Mouse (Mus musculus) thymus, adult 2 months (tissue): ENCODE data around the gene Nrsn2. TPM values are rescaled to one million over a fixed set of nuclear protein-coding genes. Genes with fewer than 3 reads are reported as not detected.

Source experiments
- DNase-seq: peaks from one replicate; pipeline ENCODE4 v3.0.0; 2021
- H3K27ac ChIP-seq: fragments of 200-500 bp; 2 replicates; pipeline ENCODE4 v1.5.1; 2012; ENCODE audit warnings: low read length, control low read depth; ENCODE audit not compliant: control insufficient read depth, insufficient read depth
- H3K27me3 ChIP-seq: fragments of 200-500 bp; 2 replicates; pipeline ENCODE4 v1.6.1; 2012; ENCODE audit warnings: mild to moderate bottlenecking, low read length, moderate library complexity, mixed read lengths; ENCODE audit not compliant: control insufficient read depth, insufficient read depth
- H3K36me3 ChIP-seq: fragments of 200-500 bp; 2 replicates; pipeline ENCODE4 v1.6.1; 2012; ENCODE audit warnings: mild to moderate bottlenecking, low read length, moderate library complexity; ENCODE audit not compliant: control insufficient read depth, insufficient read depth
- H3K4me1 ChIP-seq: fragments of 200-500 bp; replicated peaks from 2 replicates; pipeline ENCODE4 v1.6.1; 2012; ENCODE audit warnings: low read length; ENCODE audit not compliant: control insufficient read depth, insufficient read depth
- H3K4me3 ChIP-seq: fragments of 200-500 bp; 2 replicates; pipeline ENCODE4 v1.5.1; 2012; ENCODE audit warnings: mild to moderate bottlenecking, low read length, control low read depth, moderate library complexity; ENCODE audit not compliant: control insufficient read depth, insufficient read depth
- CTCF ChIP-seq: fragments of 200-500 bp; IDR thresholded peaks from 2 replicates; pipeline ENCODE4 v1.5.1; 2012; ENCODE audit warnings: mild to moderate bottlenecking, control low read depth, low read length, moderate library complexity, borderline replicate concordance; ENCODE audit not compliant: control insufficient read depth, poor library complexity, insufficient read depth; ENCODE audit errors: extremely low read depth
- POLR2A ChIP-seq: fragments of 200-500 bp; IDR thresholded peaks from 2 replicates; pipeline ENCODE4 v1.6.1; 2012; ENCODE audit warnings: mild to moderate bottlenecking, low read length, control low read depth, moderate library complexity; ENCODE audit not compliant: control insufficient read depth, poor library complexity, insufficient read depth; ENCODE audit errors: extremely low read depth
- WGBS: fragments of 180-500 bp; shearing (Covaris S2); methylation state at CpG from one replicate; pipeline ENCODE4 v1.1.7; 2018; 5-methylcytosine and 5-hydroxymethylcytosine counted together
- polyA plus RNA-seq: library from polyadenylated mRNA; depleted of rRNA; stranded (reverse); fragments of >200 nt; gene quantifications from 2 replicates; pipeline ENCODE4 v1.2.3, GENCODE M21; 2012; rRNA removed

Nrsn2 gene
- polyA plus RNA-seq, 1 experiment, result 0.07 TPM

DNA sequence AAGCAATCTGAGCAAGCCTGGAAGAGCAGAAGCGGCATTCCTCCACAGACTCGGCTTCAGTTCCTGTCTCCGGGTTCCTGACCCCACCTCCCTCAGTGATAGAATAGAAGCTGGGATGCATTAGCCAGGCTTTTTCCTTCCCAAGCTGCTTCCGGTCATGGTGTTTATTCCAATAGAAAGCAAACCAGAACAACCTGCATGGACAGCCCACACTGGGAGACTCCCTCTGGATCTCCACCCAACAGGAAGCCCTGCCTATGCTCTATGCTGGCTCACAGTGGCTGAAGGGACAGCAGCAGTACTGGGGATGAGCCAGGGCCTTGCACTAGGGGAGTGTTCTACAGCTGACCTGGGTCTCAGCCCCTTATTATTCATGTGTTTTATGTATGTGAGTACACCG is 48.5 kb downstream of the Nrsn2 start:
- no peak overlapping the region for H3K4me3 ChIP-seq
- H3K27ac ChIP-seq, result no peak overlapping the region

GRCm38 (mm10) chr2:152326654-152327053 is 49.8 kb downstream of the Nrsn2 start:
- Histone ChIP-seq H3K4me1 (peaks cover 10% of the 10 kb centered on the region), H3K27me3 (no peaks in the 10 kb centered on the region), H3K36me3 (peaks cover 48% of the 10 kb centered on the region), H3K27ac (no peak overlapping the region), H3K4me3 (no peak overlapping the region)
- WGBS, result 94% methylated on average over 8 of the region's 8 CpGs
- no peak for TF ChIP-seq CTCF
- TF ChIP-seq POLR2A, result no peak
- no peak for DNase-seq

More for the DNA sequence above, 48.5 kb downstream of the Nrsn2 start:
- peaks cover 10% of the 10 kb centered on the region for H3K4me1 ChIP-seq
- H3K36me3 ChIP-seq, result peaks cover 42% of the 10 kb centered on the region
- 88% methylated on average over 5 of the region's 5 CpGs for WGBS
- DNase-seq, result no peak
- no peaks in the 10 kb centered on the region for H3K27me3 ChIP-seq
- no peak for TF ChIP-seq POLR2A
- TF ChIP-seq CTCF, result no peak

DNA sequence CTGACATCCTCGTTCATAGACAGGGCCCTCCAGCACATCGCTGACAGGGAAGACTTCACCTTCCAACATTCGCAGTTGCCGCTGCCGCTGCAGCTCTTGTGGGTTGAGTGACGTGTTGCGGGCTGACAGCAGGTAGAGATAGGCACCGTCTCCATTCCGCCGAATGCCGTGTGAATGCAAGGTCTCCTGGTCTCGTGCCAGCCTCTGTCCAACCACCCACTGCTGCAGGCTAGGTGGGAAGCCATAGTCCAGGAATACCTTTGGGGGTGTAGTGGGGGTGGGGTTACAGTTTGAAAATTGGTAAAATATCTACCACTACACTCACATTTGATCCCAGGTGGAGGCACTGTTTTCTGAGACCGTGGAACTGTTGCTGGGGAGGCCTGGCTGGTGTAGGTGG is 50.3 kb downstream of the Nrsn2 start:
- WGBS, result 95% methylated on average over 13 of the region's 13 CpGs
- Histone ChIP-seq H3K36me3 (peaks cover 48% of the 10 kb centered on the region), H3K27me3 (no peaks in the 10 kb centered on the region), H3K27ac (no peak overlapping the region), H3K4me1 (peaks cover 8% of the 10 kb centered on the region), H3K4me3 (no peak overlapping the region)
- no peak for TF ChIP-seq CTCF
- TF ChIP-seq POLR2A, result no peak
- no peak for DNase-seq

GRCm38 (mm10) chr2:152324842-152325241 is 51.6 kb downstream of the Nrsn2 start:
- TF ChIP-seq POLR2A (no peak), CTCF (no peak)
- Histone ChIP-seq H3K36me3 (peaks cover 48% of the 10 kb centered on the region), H3K4me3 (no peak overlapping the region), H3K27me3 (no peaks in the 10 kb centered on the region), H3K4me1 (no peaks in the 10 kb centered on the region), H3K27ac (no peak overlapping the region)
- DNase-seq, result no peak
- WGBS, result 96% methylated on average over 3 of the region's 3 CpGs

DNA sequence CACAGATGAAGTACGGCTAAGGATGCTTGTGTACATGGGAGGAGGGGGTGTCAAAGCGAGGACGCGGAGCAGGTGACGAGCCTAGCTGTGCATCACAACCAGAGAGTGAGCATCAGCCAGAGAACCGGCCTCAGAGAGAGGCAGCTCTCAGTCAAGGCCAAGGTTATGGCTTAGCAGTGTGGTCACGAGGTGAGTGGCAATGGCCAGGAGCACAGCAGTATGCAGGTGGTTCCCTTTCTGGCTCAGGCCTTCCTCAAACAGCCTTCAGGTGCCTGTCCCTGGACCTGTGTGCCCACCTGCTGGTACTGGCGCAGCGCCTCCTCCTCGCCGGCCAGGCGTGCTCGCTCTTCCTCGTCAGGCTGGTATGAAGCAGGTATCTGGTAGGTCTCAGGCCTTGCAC is 52.5 kb downstream of the Nrsn2 start:
- Histone ChIP-seq H3K4me1 (no peaks in the 10 kb centered on the region), H3K27me3 (no peaks in the 10 kb centered on the region), H3K27ac (no peak overlapping the region), H3K4me3 (no peak overlapping the region), H3K36me3 (peaks cover 50% of the 10 kb centered on the region)
- no peak for TF ChIP-seq POLR2A
- no peak for TF ChIP-seq CTCF
- DNase-seq, result no peak
- 96% methylated on average over 14 of the region's 14 CpGs for WGBS

- TF ChIP-seq CTCF (no peak), POLR2A (no peak)
- no peak overlapping the region for H3K27ac ChIP-seq
- H3K4me3 ChIP-seq, result no peak overlapping the region
- no peak for DNase-seq
- no peaks in the 10 kb centered on the region for H3K4me1 ChIP-seq
- H3K27me3 ChIP-seq, result no peaks in the 10 kb centered on the region
- H3K36me3 ChIP-seq, result peaks cover 59% of the 10 kb centered on the region
- 98% methylated on average over 6 of the region's 6 CpGs for WGBS
Observed at GRCm38 (mm10) chr2:152322198-152322597, 54.2 kb downstream of the Nrsn2 start.

DNA sequence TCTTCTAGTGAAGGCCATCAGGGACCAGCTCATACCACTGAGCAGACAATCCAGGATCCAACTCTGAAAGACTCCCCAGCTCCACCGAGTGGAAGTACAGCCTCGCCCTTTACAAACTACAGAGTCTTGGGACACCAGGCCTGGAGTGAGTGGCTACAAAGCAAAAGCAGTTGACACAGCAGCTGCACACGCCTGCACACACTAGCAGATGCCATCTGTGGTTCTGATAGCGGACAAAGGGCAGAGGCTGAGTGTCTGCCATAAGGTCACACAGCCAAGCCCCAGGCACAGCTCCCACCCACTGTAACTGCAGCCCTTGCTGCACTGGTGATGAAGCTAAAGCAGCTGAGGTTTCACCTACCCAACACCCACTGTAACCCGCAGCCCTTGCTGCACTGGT is 54.9 kb downstream of the Nrsn2 start:
- no peak for DNase-seq
- Histone ChIP-seq H3K27me3 (no peaks in the 10 kb centered on the region), H3K4me3 (no peak overlapping the region), H3K4me1 (no peaks in the 10 kb centered on the region), H3K36me3 (peaks cover 59% of the 10 kb centered on the region), H3K27ac (no peak overlapping the region)
- no peak for TF ChIP-seq CTCF
- TF ChIP-seq POLR2A, result no peak
- 97% methylated on average over 5 of the region's 5 CpGs for WGBS

Other genes starting within 250 kb of the Nrsn2 start
- 3.4 and 5.0 TPM in 2 replicates for gene Tcf15, start 233.1 kb downstream of the Nrsn2 start, polyA plus RNA-seq
- gene Csnk2a1, start 149.8 kb downstream of the Nrsn2 start, polyA plus RNA-seq, result 34.3 and 36.1 TPM in 2 replicates
- gene Tbc1d20, start 82.8 kb downstream of the Nrsn2 start, polyA plus RNA-seq, result 69.7 and 78.2 TPM in 2 replicates
- 688 and 743 TPM in 2 replicates for gene Rbck1, start 44.0 kb downstream of the Nrsn2 start, polyA plus RNA-seq
- gene Trib3, start 32.6 kb downstream of the Nrsn2 start, polyA plus RNA-seq, result 2.6 and 3.8 TPM in 2 replicates
- gene Sox12, start 21.4 kb upstream of the Nrsn2 start, polyA plus RNA-seq, result 3.8 and 4.5 TPM in 2 replicates
- gene Zcchc3, start 38.4 kb upstream of the Nrsn2 start, polyA plus RNA-seq, result 1.7 and 2.0 TPM in 2 replicates
- 0.36 and 0.50 TPM in 2 replicates for gene 6820408C15Rik, start 38.9 kb upstream of the Nrsn2 start, polyA plus RNA-seq
- gene Defb23, start 88.0 kb upstream of the Nrsn2 start, polyA plus RNA-seq, result not detected in 2 replicates
- gene Defb20, start 100.4 kb upstream of the Nrsn2 start, polyA plus RNA-seq, result not detected in 2 replicates
- gene Defb22, start 113.5 kb upstream of the Nrsn2 start, polyA plus RNA-seq, result 0.24 TPM in 1 of 2 replicates, not detected in the other
- not detected in 2 replicates for gene Defb26, start 135.1 kb upstream of the Nrsn2 start, polyA plus RNA-seq
- gene Defb28, start 141.6 kb upstream of the Nrsn2 start, polyA plus RNA-seq, result not detected in 2 replicates
- gene Defb29, start 163.5 kb upstream of the Nrsn2 start, polyA plus RNA-seq, result not detected in 2 replicates
- not detected in 2 replicates for gene Gm17416, start 192.7 kb upstream of the Nrsn2 start, polyA plus RNA-seq
- gene Defb21, start 196.1 kb upstream of the Nrsn2 start, polyA plus RNA-seq, result not detected in 2 replicates
- 1.5 and 1.7 TPM in 2 replicates for gene Defb19, start 203.7 kb upstream of the Nrsn2 start, polyA plus RNA-seq
- gene Defb45, start 222.8 kb upstream of the Nrsn2 start, polyA plus RNA-seq, result not detected in 2 replicates
- not detected in 2 replicates for gene Defb36, start 227.7 kb upstream of the Nrsn2 start, polyA plus RNA-seq
- gene Defb25, start 246.4 kb upstream of the Nrsn2 start, polyA plus RNA-seq, result 1.7 and 2.0 TPM in 2 replicates